Mouse (Mus musculus): ENCODE measurements around the gene Ucn2. TPM values are rescaled to one million over a fixed set of nuclear protein-coding genes. Genes with fewer than 3 reads are reported as not detected.
A peak's percentile ranks its signal among the peaks of the same experiment; 100 is the strongest.

The Ucn2 gene
- not detected in 2 replicates for polyA plus RNA-seq (2014; fragmentation: Nextera tagmentation; extraction: Ambion mirVana)

- Histone ChIP-seq H3K4me1 (replicated peaks; ENCODE audit: control insufficient read depth, insufficient read depth, low read length) (no peaks in the 10 kb centered on the region), H3K4me3 (ENCODE audit: low read depth, low read length) (no peak within 1 kb of the TSS), H3K27ac (ENCODE audit: low read depth, low read length) (no peak within 1 kb of the TSS), H3K27me3 (ENCODE audit: control insufficient read depth, insufficient read depth, low read length) (no peaks in the 10 kb centered on the region), H3K4me2 (ENCODE audit: low read depth, low read length, severe bottlenecking) (no peak within 1 kb of the TSS), H3K9ac (ENCODE audit: low read length) (no peak within 1 kb of the TSS), H3K36me3 (ENCODE audit: control insufficient read depth, insufficient read depth, low read length) (no peaks in the 10 kb centered on the region), H3K9me3 (ENCODE audit: control insufficient read depth, low read length) (no peaks in the 10 kb centered on the region)
- ATAC-seq (replicated peaks; ENCODE audit: low FRiP score) (no peak), DNase-seq (ENCODE audit: low spot score) (no peak)
- WGBS, result 86% methylated on average over 4 of the region's 4 CpGs
Measured at GRCm38 (mm10) chr9:108985710-108986109, at the start of gene Ucn2. Gene Ucn2 (plus strand): TSS chr9:108986010.

GRCm38 (mm10) chr9:108936418-108937364 is 49.1 kb upstream of the Ucn2 start, which contains the start of gene Uqcrc1:
Gene Uqcrc1 (plus strand): TSS chr9:108936633.
- DNase-seq (ENCODE audit: low spot score), result peak; percentile 98
- 1% methylated on average over 58 of the region's 58 CpGs for WGBS
- no peaks in the 10 kb centered on the region for H3K9me3 ChIP-seq (ENCODE audit: control insufficient read depth, low read length)
- peaks cover 3% of the 10 kb centered on the region; the same call in 1 of the 2 replicates for H3K4me1 ChIP-seq (replicated peaks; ENCODE audit: control insufficient read depth, insufficient read depth, low read length)
- H3K27me3 ChIP-seq (ENCODE audit: control insufficient read depth, insufficient read depth, low read length), result no peaks in the 10 kb centered on the region
- ATAC-seq (replicated peaks; ENCODE audit: low FRiP score), result peak; percentile 88
- peaks cover 4% of the 10 kb centered on the region; the same call in 1 of the 2 replicates for H3K36me3 ChIP-seq (ENCODE audit: control insufficient read depth, insufficient read depth, low read length)
- peak within 1 kb of the TSS; percentile 95 for H3K4me3 ChIP-seq (ENCODE audit: low read depth, low read length)
- peak within 1 kb of the TSS; percentile 87 for H3K4me2 ChIP-seq (ENCODE audit: low read depth, low read length, severe bottlenecking)
- peak within 1 kb of the TSS; percentile 92 for H3K9ac ChIP-seq (ENCODE audit: low read length)
- H3K27ac ChIP-seq (ENCODE audit: low read depth, low read length), result no peak within 1 kb of the TSS

- WGBS, result 83% methylated on average over 9 of the region's 9 CpGs
- Histone ChIP-seq H3K27me3 (ENCODE audit: control insufficient read depth, insufficient read depth, low read length) (no peaks in the 10 kb centered on the region), H3K27ac (ENCODE audit: low read depth, low read length) (no peak overlapping the region), H3K9ac (ENCODE audit: low read length) (no peak overlapping the region), H3K9me3 (ENCODE audit: control insufficient read depth, low read length) (no peaks in the 10 kb centered on the region), H3K36me3 (ENCODE audit: control insufficient read depth, insufficient read depth, low read length) (peaks cover 16% of the 10 kb centered on the region), H3K4me1 (replicated peaks; ENCODE audit: control insufficient read depth, insufficient read depth, low read length) (no peaks in the 10 kb centered on the region), H3K4me3 (ENCODE audit: low read depth, low read length) (no peak overlapping the region), H3K4me2 (ENCODE audit: low read depth, low read length, severe bottlenecking) (no peak overlapping the region)
- ATAC-seq (replicated peaks; ENCODE audit: low FRiP score) (no peak), DNase-seq (ENCODE audit: low spot score) (no peak)
Measured at GRCm38 (mm10) chr9:108945111-108945510, 40.7 kb upstream of the Ucn2 start.

- WGBS, result 85% methylated on average over 5 of the region's 5 CpGs
- no peak for DNase-seq (ENCODE audit: low spot score)
- Histone ChIP-seq H3K4me1 (replicated peaks; ENCODE audit: control insufficient read depth, insufficient read depth, low read length) (no peaks in the 10 kb centered on the region), H3K4me2 (ENCODE audit: low read depth, low read length, severe bottlenecking) (no peak overlapping the region), H3K36me3 (ENCODE audit: control insufficient read depth, insufficient read depth, low read length) (peaks cover 16% of the 10 kb centered on the region), H3K9ac (ENCODE audit: low read length) (no peak overlapping the region), H3K27ac (ENCODE audit: low read depth, low read length) (no peak overlapping the region), H3K9me3 (ENCODE audit: control insufficient read depth, low read length) (no peaks in the 10 kb centered on the region), H3K27me3 (ENCODE audit: control insufficient read depth, insufficient read depth, low read length) (no peaks in the 10 kb centered on the region), H3K4me3 (ENCODE audit: low read depth, low read length) (no peak overlapping the region)
- no peak for ATAC-seq (replicated peaks; ENCODE audit: low FRiP score)
Measured at GRCm38 (mm10) chr9:108945608-108946007, 40.2 kb upstream of the Ucn2 start.

- H3K27ac ChIP-seq (ENCODE audit: low read depth, low read length), result no peak overlapping the region
- no peaks in the 10 kb centered on the region; the same call in 1 of the 2 replicates for H3K4me1 ChIP-seq (replicated peaks; ENCODE audit: control insufficient read depth, insufficient read depth, low read length)
- H3K36me3 ChIP-seq (ENCODE audit: control insufficient read depth, insufficient read depth, low read length), result peaks cover 7% of the 10 kb centered on the region; the same call in 1 of the 2 replicates
- WGBS, result 82% methylated on average over 13 of the region's 13 CpGs
- no peak overlapping the region for H3K9ac ChIP-seq (ENCODE audit: low read length)
- no peaks in the 10 kb centered on the region for H3K9me3 ChIP-seq (ENCODE audit: control insufficient read depth, low read length)
- ATAC-seq (replicated peaks; ENCODE audit: low FRiP score) (no peak), DNase-seq (ENCODE audit: low spot score) (no peak)
- H3K4me3 ChIP-seq (ENCODE audit: low read depth, low read length), result no peak overlapping the region
- no peak overlapping the region for H3K4me2 ChIP-seq (ENCODE audit: low read depth, low read length, severe bottlenecking)
- H3K27me3 ChIP-seq (ENCODE audit: control insufficient read depth, insufficient read depth, low read length), result peaks cover 8% of the 10 kb centered on the region
Measured at GRCm38 (mm10) chr9:108949231-108949966, 36.4 kb upstream of the Ucn2 start.

GRCm38 (mm10) chr9:108949967-108950728 is 35.7 kb upstream of the Ucn2 start:
- Histone ChIP-seq H3K9me3 (ENCODE audit: control insufficient read depth, low read length) (no peaks in the 10 kb centered on the region), H3K4me2 (ENCODE audit: low read depth, low read length, severe bottlenecking) (no peak overlapping the region), H3K27ac (ENCODE audit: low read depth, low read length) (peak overlapping the region; percentile 37; the same call in 1 of the 2 replicates), H3K27me3 (ENCODE audit: control insufficient read depth, insufficient read depth, low read length) (peaks cover 8% of the 10 kb centered on the region), H3K36me3 (ENCODE audit: control insufficient read depth, insufficient read depth, low read length) (peaks cover 7% of the 10 kb centered on the region; the same call in 1 of the 2 replicates), H3K9ac (ENCODE audit: low read length) (no peak overlapping the region), H3K4me3 (ENCODE audit: low read depth, low read length) (no peak overlapping the region), H3K4me1 (replicated peaks; ENCODE audit: control insufficient read depth, insufficient read depth, low read length) (no peaks in the 10 kb centered on the region; the same call in 1 of the 2 replicates)
- no peak for DNase-seq (ENCODE audit: low spot score)
- 85% methylated on average over 9 of the region's 9 CpGs for WGBS
- no peak for ATAC-seq (replicated peaks; ENCODE audit: low FRiP score)

GRCm38 (mm10) chr9:108953081-108953636 is 32.7 kb upstream of the Ucn2 start, which contains the start of gene Col7a1:
Gene Col7a1 (plus strand): TSS chr9:108953586.
- no peak within 1 kb of the TSS for H3K4me3 ChIP-seq (ENCODE audit: low read depth, low read length)
- H3K4me1 ChIP-seq (replicated peaks; ENCODE audit: control insufficient read depth, insufficient read depth, low read length), result no peaks in the 10 kb centered on the region; the same call in 1 of the 2 replicates
- 10% methylated on average over 15 of the region's 15 CpGs for WGBS

More at GRCm38 (mm10) chr9:108953081-108953636, 32.7 kb upstream of the Ucn2 start, which contains the start of gene Col7a1:
- H3K27ac ChIP-seq (ENCODE audit: low read depth, low read length), result no peak within 1 kb of the TSS
- ATAC-seq (replicated peaks; ENCODE audit: low FRiP score) (no peak), DNase-seq (ENCODE audit: low spot score) (no peak)
- H3K4me2 ChIP-seq (ENCODE audit: low read depth, low read length, severe bottlenecking), result peak within 1 kb of the TSS; percentile 27; the same call in 1 of the 2 replicates
- H3K27me3 ChIP-seq (ENCODE audit: control insufficient read depth, insufficient read depth, low read length), result peaks cover 8% of the 10 kb centered on the region
- peaks cover 3% of the 10 kb centered on the region; the same call in 1 of the 2 replicates for H3K36me3 ChIP-seq (ENCODE audit: control insufficient read depth, insufficient read depth, low read length)
- H3K9me3 ChIP-seq (ENCODE audit: control insufficient read depth, low read length), result no peaks in the 10 kb centered on the region
- no peak within 1 kb of the TSS for H3K9ac ChIP-seq (ENCODE audit: low read length)

All from forebrain, embryonic 11.5 days (tissue).